Mouse (Mus musculus) R1 (cell line): ENCODE results near the gene Crebzf.
A peak's percentile ranks its signal among the peaks of the same experiment; 100 is the strongest.

Source experiments
- DNase-seq: peaks from one replicate; pipeline ENCODE4 v3.0.0-alpha.2; 2018; ENCODE audit warnings: low read depth, low spot score

Crebzf gene

GRCm38 (mm10) chr7:90476313-90477245 is 34.0 kb downstream of the Crebzf start, which contains the start of gene Dlg2:
Gene Dlg2, plus strand, starts transcription at chr7:90476672.
- peak; percentile 17 for DNase-seq

- DNase-seq = no peak
These were observed 40.1 kb downstream of the Crebzf start for GRCm38 (mm10) chr7:90482607-90483006.
